Mouse (Mus musculus) cerebellum, adult 11 months (tissue): Measurements from ENCODE around the gene Prrg2.
"Not testable (repeated sequence)": the region's sequence is repeated elsewhere in the genome, so short reads cannot be mapped to it uniquely, and the experiment has no call there.

Source experiments
- DNase-seq: peaks from one replicate; pipeline ENCODE4 v3.0.0; 2022

Prrg2 gene

GRCm38 (mm10) chr7:45062239-45062835 is at the start of gene Prrg2, which contains the start of gene Nosip:
TSS of gene Prrg2 (minus strand) at chr7:45062677.
TSS of gene Nosip (plus strand) at chr7:45062429.
- peak; percentile 93 for DNase-seq

GRCm38 (mm10) chr7:45111940-45112339 is 49.5 kb upstream of the Prrg2 start:
- no peak for DNase-seq

- DNase-seq = not testable (repeated sequence)
Measured at GRCm38 (mm10) chr7:45110089-45110488, 47.6 kb upstream of the Prrg2 start.

GRCm38 (mm10) chr7:45107052-45107645 is 44.7 kb upstream of the Prrg2 start:
- no peak for DNase-seq

GRCm38 (mm10) chr7:45106441-45106840 is 44.0 kb upstream of the Prrg2 start:
- no peak for DNase-seq

GRCm38 (mm10) chr7:45105491-45105890 is 43.0 kb upstream of the Prrg2 start:
- DNase-seq = no peak

GRCm38 (mm10) chr7:45104941-45105340 is 42.5 kb upstream of the Prrg2 start:
- DNase-seq = no peak

- DNase-seq = no peak
Measured at GRCm38 (mm10) chr7:45103652-45104180, 41.2 kb upstream of the Prrg2 start, which contains the start of gene Fcgrt. TSS of gene Fcgrt (minus strand) at chr7:45103851.

GRCm38 (mm10) chr7:45102940-45103585 is 40.6 kb upstream of the Prrg2 start:
- no peak for DNase-seq

- no peak for DNase-seq
Measured at GRCm38 (mm10) chr7:45102441-45102840, 40.0 kb upstream of the Prrg2 start.

- no peak for DNase-seq
Measured at GRCm38 (mm10) chr7:45100046-45100445, 37.6 kb upstream of the Prrg2 start.

GRCm38 (mm10) chr7:45098541-45099240 is 36.2 kb upstream of the Prrg2 start:
- no peak for DNase-seq

GRCm38 (mm10) chr7:45097479-45097878 is 35.0 kb upstream of the Prrg2 start:
- no peak for DNase-seq

- DNase-seq = not testable (repeated sequence)
Measured at GRCm38 (mm10) chr7:45095965-45096364, 33.5 kb upstream of the Prrg2 start.

GRCm38 (mm10) chr7:45095367-45095766 is 32.9 kb upstream of the Prrg2 start:
- no peak for DNase-seq

GRCm38 (mm10) chr7:45094121-45094520 is 31.6 kb upstream of the Prrg2 start:
- DNase-seq = no peak

GRCm38 (mm10) chr7:45093516-45093905 is 31.0 kb upstream of the Prrg2 start:
- DNase-seq = no peak

- DNase-seq = no peak
Measured at GRCm38 (mm10) chr7:45092828-45093515, 30.5 kb upstream of the Prrg2 start.

GRCm38 (mm10) chr7:45092048-45092447 is 29.6 kb upstream of the Prrg2 start, which contains the start of gene Rcn3:
TSS of gene Rcn3 (minus strand) at chr7:45092221.
- no peak for DNase-seq

- no peak for DNase-seq
Measured at GRCm38 (mm10) chr7:45091001-45091990, 28.8 kb upstream of the Prrg2 start.

- no peak for DNase-seq
Measured at GRCm38 (mm10) chr7:45090251-45090977, 27.9 kb upstream of the Prrg2 start.
